Mouse (Mus musculus) kidney, postnatal 0 days (tissue): ENCODE measurements at regions not wholly inside any gene's neighbourhood (a gene's known extent, or its start where the extent isn't known, plus 50 kb on each side); places are given as distances from the start of the nearest gene placed in this dataset.

ENCODE experiments used
- ATAC-seq: fragments of 200-750 bp; cut with Nextera tagmentation; replicated peaks from 2 replicates; pipeline ENCODE4 v1.8.0; 2017; ENCODE audit warnings: low read depth, moderate number of reproducible peaks, moderate TSS enrichment, moderate library complexity; ENCODE audit not compliant: low FRiP score
- DNase-seq: peaks from one replicate; pipeline ENCODE4 v3.0.0-alpha.2; 2016; ENCODE audit warnings: low spot score
- H3K27ac ChIP-seq: fragments of 300-500 bp; sonication (generic); 2 replicates; pipeline ENCODE4 v1.5.1; 2014; ENCODE audit warnings: mild to moderate bottlenecking
- H3K27me3 ChIP-seq: fragments of 300-500 bp; sonication (generic); 2 replicates; pipeline ENCODE4 v1.6.1; 2014; ENCODE audit warnings: low read length, mixed read lengths; ENCODE audit not compliant: insufficient read depth
- H3K36me3 ChIP-seq: fragments of 300-500 bp; sonication (generic); 2 replicates; pipeline ENCODE4 v1.6.1; 2014; ENCODE audit warnings: low read length, mixed read lengths; ENCODE audit not compliant: insufficient read depth
- H3K4me1 ChIP-seq: fragments of 300-500 bp; sonication (generic); replicated peaks from 2 replicates; pipeline ENCODE4 v1.6.1; 2014; ENCODE audit warnings: antibody characterized with exemption, low read length, mixed read lengths; ENCODE audit not compliant: insufficient read depth
- H3K4me2 ChIP-seq: fragments of 300-500 bp; sonication (generic); 2 replicates; pipeline ENCODE4 v1.6.1; 2014; ENCODE audit warnings: mild to moderate bottlenecking, low read length, moderate library complexity, mixed read lengths
- H3K4me3 ChIP-seq: fragments of 300-500 bp; sonication (generic); replicated peaks from 2 replicates; pipeline ENCODE4 v1.5.1; 2014; ENCODE audit warnings: low read depth, low read length
- H3K9ac ChIP-seq: fragments of 300-500 bp; sonication (generic); 2 replicates; pipeline ENCODE4 v1.6.1; 2014; ENCODE audit warnings: low read depth, low read length
- H3K9me3 ChIP-seq: fragments of 300-500 bp; sonication (generic); replicated peaks from 2 replicates; pipeline ENCODE4 v1.6.1; 2016; ENCODE audit warnings: low read length, inconsistent platforms, mixed read lengths
- CTCF ChIP-seq: IDR thresholded peaks from 2 replicates; pipeline ENCODE4 v1.5.1; 2016; ENCODE audit warnings: antibody characterized with exemption, low read depth, mild to moderate bottlenecking, moderate library complexity
- WGBS: fragments of 180-500 bp; shearing (Covaris S2); extraction: QIAGEN DNeasy Blood & Tissue Kit; methylation state at CpG from one replicate; pipeline ENCODE4 v1.1.7; 2014; 5-methylcytosine and 5-hydroxymethylcytosine counted together

GRCm38 (mm10) chr14:33867674-33868073 lies 55.7 kb upstream of the Gdf10 start:
- Histone ChIP-seq H3K4me3 (no peak overlapping the region), H3K9ac (no peak overlapping the region), H3K27ac (no peak overlapping the region), H3K4me1 (0 out of 2 replicates have a peak, but pooled peaks cover 5% of the 10 kb centered on the region), H3K36me3 (no peaks in the 10 kb centered on the region), H3K27me3 (no peaks in the 10 kb centered on the region), H3K9me3 (no peaks in the 10 kb centered on the region), H3K4me2 (no peak overlapping the region)
- no peak for DNase-seq
- ATAC-seq = no peak
- TF ChIP-seq CTCF = no peak
- 88% methylated on average over 3 of the region's 3 CpGs for WGBS
